Mouse (Mus musculus): Measurements from ENCODE around the gene Tmem189.
"Not testable (repeated sequence)": the region's sequence is repeated elsewhere in the genome, so short reads cannot be mapped to it uniquely, and the experiment has no call there.

The Tmem189 gene

DNA sequence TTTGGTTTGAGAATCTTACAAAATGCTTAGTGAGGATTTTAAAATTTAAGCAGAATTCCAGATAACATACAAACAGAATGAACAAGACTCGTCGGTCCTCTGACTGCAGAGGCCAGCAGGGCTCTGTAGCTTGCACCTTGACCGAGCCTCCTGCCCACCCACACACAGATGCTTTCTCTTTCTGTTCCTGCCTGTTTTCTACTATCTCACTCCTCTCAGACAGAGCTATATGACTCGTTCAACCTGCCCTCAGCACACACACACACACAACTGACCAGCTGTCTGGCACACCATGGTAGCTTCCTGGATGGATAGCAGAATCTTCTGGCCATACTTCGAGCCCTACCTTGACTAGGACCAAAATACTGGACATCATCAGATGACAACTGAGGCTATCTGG, 66.7 kb downstream of the Tmem189 start:
- DNase-seq (ENCODE audit: low spot score in 2 of 2): no peak

DNA sequence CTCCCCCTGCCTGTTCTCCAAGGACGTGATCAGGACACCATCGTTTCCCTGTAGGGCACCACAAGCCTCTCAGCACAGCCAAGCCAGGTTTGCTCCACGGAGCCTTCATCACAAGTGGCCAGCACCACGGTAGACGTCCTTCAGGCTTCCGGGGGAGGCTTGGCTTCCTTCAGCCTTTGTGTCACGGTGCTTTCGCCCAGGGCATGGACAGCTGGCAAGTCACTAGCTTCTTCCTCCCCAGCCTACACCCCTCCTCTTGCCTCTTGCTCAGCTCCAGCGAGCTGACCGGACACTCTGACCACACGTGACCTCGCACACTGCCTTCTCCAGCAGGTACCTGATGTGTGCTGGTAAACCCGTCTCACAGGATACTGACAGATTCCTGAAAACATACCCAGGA, 67.3 kb downstream of the Tmem189 start:
- DNase-seq (ENCODE audit: low spot score in 2 of 2): no peak

DNA sequence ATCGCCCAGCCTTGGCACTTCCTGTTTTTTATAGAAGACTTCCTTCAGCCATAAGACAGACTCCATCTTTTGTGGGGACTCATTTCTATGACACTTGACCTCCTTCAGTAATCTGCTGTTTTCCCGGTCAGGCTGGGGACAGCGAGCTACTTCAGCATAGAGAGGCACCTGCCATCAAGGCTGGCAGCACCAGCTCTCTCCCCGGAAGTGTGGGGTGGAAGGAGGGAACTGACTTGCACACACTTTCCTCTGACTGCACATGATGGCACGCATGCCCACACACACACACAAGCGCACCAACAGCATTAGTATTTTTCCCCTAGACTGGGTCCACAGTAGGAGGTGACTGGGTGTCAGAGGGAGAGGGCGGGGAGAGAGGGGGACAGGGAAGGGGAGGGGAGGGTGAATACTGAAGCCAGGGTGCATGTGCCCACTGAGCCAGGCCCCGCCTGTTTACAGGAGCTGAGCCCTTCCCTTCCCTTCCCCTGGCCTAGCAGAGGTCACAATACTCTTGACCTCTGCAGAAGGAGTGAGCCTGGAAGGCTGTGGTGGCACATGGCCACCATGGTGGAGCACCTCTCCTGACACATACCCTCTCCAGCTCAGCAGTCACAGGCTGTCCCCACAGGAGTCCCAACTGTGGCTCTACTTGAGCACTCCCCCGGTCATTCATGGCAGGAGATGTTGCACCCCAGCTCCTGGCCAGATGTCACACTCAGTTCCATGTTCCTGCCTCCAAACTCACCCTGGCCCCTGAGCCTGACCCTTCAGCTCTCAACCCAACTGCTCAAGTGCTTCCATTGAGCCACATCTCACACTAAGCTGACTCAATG, 68.2 kb downstream of the Tmem189 start:
- DNase-seq (ENCODE audit: low spot score in 2 of 2): no peak

DNA sequence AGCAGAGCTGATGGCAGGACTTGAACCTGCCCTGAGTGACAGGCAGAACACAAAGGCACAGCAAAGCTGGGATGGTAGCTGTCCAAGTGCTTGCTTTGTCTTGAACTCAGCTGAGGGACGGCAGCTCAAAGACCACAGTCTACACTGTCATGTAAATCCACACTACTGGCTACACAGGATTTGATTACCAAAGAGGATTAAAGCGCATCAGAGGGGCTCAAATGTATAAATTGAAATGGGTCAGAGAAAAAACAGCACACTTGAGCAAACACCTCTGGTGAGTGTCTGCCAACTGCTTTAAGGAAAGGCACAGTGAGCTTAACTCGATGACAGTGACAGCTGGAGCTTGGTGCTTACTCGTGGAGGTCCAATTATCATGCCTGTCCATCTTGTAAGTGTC, 72.2 kb downstream of the Tmem189 start:
- DNase-seq (ENCODE audit: low spot score in 2 of 2): no peak

DNA sequence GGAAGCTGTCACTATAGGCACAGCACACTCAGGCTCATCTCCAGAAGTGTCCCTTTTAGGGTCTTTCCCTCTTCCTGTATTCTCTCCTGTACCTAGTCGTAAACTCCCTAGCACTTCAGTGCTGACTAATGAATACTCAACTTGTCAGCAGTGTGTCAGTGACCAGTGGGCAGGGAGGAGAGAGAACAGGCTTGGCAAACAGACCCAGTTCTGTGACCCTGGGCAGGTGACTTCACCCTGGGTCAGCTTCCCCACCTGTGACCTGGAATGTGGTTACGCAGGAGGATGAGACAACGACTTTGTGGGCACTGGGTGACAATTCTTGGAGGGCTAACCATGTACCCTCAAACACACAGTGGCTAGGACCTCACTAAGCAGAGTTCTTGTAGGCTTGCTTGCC, 72.6 kb downstream of the Tmem189 start:
- DNase-seq (ENCODE audit: low spot score in 2 of 2): no peak

DNA sequence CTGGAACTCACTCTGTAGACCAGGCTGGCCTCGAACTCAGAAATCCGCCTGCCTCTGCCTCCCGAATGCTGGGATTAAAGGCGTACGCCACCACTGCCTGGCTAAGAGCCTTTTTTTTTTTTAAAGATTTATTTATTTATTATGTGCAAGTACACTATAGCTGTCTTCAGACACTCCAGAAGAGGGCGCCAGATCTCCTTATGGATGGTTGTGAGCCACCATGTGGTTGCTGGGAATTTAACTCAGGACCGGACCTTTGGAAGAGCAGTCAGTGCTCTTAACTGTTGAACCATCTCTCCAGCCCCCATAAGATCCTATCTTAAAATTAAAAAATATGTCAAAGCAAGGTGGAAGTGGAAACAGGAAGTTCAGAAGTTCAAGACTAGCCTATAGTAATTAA, 76.3 kb downstream of the Tmem189 start:
- DNase-seq (ENCODE audit: low spot score in 2 of 2): not testable (repeated sequence)

DNA sequence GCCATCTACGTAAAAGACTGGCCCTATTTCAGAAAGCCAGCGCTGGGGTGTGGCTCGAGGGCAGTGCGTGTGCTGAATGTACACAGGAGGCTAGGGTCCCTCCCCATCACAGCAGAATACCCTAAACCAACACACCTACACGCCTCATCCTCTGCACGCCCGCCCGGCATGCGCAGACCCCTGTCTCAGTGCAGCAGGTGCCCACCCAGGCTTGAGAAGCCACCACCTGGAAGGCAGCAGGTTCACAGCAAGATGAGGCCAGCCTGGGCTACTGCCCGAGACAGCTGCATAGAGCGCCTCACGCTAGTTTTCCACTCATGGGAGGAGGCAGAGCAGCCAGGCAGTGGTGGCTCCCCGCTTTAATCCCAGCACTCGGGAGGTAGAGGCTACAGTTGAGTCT, 77.5 kb downstream of the Tmem189 start:
- DNase-seq (ENCODE audit: low spot score in 2 of 2): no peak

DNA sequence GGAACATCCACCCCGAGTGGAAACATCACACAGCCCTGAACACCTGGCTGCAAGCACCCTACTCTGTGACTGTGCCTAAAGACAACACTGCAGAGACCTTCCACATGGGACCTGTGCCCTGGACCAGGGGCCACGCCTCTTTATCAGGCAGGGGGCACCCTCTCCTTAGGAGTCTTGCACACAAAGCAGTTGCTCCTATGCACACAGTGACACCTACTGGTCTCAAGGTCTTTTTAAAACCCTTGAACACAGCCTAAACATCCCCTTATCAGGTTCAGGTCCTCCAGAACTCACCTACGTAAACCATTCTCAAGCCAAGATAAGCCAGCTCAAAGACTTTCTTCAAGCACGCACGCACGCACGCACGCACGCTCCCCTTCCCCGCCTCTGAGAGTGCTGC, 78.3 kb downstream of the Tmem189 start:
- DNase-seq (ENCODE audit: low spot score in 2 of 2): no peak

DNA sequence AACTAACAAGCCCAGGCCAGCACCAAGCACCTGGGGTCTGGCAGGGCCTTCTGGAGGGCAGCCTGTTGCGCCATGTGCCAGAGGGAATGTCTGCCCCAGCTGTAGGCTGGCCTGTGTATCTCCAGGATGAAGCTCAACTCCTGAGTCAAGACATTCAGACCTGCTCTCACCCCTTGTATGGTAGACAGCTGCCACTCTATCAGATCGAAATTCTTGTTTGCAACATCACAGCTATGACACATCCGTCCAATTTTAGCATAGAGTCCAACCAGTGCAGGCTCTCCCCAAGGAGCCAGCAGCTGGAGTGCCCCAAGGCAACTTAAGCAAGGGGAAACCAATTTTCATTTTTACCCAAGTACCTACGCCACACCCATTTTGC, 82.9 kb downstream of the Tmem189 start:
- DNase-seq (ENCODE audit: low spot score in 2 of 2): no peak

DNA sequence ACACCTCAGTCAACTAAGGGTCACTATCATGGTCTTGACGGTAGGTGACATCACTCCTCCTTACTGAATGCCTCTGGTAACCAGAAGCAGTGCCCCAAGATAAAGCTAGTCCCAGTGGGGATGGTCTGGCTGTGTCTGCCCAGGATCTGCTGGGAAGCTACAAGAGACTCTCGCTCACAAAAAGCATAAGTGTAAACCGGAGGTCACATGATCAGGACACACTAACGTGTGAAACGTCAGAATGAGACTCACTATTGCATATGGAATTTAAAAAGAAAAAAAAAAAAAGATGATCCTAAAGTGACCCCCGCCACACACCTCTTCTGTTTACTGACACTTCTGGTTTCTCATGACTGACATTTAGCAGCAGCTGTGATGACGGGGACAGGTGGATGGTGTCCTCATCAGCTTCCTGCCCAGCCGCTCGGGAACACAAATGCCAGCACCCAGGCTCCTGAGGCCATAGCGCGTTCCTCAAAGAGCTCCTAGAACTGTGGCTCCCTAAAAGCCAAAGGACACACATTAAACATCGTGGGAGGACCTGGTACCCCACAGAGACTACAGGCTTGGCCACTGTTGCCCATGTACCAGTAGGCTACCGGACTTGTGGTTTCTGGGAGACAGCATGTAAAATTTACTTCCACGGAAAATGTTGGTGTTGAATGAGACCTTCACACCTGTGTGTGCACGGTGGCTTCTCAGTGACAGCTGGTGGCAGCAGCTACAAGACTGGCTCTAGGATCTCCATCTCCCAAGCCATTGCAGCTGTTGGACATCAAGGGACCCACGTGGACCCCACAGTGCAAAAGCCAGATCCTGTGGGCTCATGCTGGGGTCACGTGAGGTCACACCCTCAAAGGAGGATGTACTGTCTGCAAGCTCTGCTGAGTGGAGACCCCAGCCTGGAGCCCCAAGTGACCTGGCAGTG, 83.5 kb downstream of the Tmem189 start:
- no peak for DNase-seq (ENCODE audit: low spot score in 2 of 2)

DNA sequence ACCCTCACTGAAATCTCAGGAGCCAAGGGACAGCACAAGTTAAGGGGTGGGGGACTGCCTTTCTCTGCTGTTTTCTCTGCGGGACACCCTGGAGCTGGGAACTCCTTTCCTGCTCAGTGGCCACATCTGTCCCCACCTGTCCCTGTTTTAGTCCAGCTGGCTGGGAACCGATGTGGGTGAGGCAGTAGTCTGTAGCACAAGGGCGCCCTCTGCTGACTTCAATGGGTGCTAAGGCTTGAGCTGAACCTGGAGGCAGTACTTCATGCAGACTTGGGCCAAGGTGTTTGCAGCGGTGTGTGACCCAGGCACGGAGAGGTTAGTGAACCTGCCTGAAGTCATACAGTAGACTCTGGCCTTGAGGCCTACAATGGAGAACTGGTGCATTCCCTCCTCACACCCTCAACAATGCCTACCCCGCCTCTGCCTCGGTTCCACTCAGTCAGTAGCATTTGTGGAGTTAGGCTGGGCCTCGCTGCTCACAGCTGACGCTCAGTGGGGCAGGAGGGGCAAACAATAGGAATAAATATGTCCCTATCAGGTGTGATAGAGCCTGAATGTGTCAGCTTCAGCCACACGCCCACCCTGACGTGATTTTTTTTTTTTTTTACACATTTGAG, 84.3 kb downstream of the Tmem189 start:
- DNase-seq (ENCODE audit: low spot score in 2 of 2): peak; percentile 79 to 91

DNA sequence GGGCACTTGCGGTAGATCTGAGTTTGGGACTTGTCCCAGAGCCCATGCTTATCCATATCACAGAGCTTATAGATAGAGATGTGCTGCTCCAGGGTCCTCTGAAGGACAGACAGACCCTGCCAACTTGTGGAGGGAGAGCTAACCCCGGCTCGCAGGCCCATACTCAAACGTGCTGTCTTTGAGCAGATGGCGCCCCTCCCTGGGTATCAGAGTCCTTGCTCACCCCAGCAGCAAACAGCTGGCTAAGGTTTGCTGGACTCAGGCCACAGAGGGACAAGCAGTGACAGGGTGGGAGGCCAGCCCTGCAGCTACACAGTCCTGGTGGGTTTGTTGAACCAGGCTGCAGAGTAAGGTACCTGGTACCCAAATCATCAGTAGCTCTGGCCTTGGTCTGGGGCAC, 86.6 kb downstream of the Tmem189 start:
- peak in 1 of 2 experiments; percentile 45 for DNase-seq (ENCODE audit: low spot score in 2 of 2)

DNA sequence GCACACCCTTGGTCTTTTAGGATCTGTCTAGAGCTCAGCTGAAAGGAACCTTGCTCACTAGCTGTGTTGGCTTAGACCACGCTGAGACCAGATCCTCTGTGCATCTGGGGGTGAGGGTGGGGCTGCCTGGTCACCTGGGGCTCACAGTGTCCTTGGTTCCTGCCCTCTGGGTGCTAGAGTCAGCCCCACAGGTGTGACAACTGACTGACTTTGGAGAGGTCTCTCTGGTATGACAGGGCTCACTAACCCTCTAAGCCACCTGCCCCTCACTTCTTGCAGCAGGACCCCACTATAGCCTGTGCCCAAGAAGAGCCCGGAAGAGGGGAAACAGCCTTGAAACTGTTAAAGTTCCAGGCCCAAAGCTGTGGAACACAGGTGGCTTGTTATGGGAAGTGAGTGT, 87.3 kb downstream of the Tmem189 start:
- no peak for DNase-seq (ENCODE audit: low spot score in 2 of 2)

DNA sequence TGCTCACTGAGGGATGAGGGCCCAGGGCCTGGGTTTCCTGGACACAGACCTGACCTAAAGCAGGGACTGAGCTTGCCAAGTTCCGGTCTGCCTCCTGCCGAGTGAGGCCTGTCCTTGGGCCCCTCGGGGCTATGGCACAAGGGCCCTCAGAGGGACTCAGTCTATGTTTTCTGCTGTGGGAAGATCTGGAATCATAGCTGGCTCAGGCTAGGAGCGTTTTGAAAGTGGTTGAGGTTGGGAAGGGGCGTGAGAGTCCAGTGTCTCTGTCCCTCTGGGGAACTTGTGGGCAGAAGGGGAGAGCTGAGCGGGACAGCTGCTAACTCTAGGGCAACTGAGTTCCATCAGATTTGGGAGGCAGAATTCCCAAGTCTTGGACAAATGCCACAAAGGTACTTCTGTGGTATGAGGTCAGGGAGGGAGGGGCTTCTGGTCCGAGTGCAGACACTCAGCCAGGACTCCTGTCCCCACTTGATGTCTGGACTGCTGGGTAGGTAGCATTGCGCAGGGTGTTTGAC, 89.1 kb downstream of the Tmem189 start:
- DNase-seq (ENCODE audit: low spot score in 2 of 2): no peak

DNA sequence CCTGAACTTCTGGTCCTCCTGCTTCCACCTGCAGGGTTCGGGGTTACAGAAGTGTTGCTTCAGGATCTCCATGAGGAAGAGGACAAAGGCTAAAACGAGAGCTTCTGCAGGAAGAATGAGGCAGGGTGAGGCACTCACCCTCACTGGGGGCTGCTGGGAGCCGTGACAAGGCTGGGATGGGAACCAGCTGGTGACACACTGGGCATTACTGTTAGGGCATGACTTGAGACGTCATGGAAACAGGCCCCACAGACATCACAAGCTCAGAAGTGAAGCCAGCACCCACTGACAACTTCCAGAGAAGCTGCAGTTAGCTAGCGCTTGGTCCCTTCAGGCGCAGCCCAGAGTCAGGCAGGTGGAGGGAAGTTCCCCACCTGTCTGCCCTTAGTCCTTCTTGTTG, 89.7 kb downstream of the Tmem189 start:
- no peak for DNase-seq (ENCODE audit: low spot score in 2 of 2)

DNA sequence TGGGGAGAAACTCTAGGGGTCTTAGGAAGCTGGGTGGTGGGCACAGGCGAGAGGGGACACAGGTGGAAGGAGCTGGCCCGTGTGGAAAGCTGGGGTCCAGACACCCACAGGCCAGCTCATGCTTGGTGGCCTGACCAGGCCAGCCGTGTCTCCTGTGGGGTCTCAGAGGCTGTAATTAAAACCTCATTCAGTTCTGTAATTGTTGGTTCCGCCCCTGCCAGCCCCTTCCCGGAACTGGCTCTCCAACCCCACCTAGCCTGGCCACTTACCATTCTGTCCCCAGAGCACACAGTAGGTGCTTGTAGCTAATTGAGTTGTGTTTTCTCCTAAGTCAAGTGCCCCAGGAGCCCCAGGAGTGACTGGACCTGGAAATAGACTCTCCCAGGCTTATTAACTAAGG, 90.4 kb downstream of the Tmem189 start:
- DNase-seq (ENCODE audit: low spot score in 2 of 2): no peak

DNA sequence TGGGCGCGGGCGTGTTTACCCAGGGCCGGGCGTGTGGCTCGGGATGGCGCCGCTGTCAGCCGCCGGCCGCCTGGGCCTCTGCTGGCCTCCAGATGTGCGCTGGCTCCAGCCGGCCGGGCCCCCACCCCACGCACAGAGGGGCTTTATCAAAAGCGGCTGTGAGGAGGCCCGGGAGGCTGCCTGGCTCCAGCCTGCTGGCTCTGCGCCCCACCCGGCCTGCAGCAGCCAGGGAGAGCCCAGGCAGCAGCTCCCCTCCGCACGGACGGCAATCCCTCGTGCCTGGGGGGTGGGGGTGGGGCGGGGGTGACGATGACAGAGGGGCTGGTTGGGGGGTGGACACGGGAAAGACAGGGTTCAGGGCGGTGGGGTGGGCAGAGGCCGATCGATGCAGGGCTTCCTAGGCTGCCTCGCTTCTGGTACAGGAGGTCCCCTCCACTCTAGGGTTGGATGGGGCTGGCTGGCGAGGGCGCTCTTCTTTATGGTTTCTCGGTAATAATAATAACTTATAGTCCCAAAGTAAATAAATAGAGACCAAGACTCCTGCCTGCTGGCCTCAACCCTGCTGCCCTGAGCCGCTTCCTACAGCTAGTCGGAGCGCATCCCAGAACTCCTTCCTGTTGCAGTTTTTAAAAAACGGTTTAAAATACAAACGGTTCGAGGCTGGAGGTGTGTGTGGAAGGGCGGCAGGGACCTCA, 92.0 kb downstream of the Tmem189 start:
- peak; percentile 79 to 80 for DNase-seq (ENCODE audit: low spot score in 2 of 2)

DNA sequence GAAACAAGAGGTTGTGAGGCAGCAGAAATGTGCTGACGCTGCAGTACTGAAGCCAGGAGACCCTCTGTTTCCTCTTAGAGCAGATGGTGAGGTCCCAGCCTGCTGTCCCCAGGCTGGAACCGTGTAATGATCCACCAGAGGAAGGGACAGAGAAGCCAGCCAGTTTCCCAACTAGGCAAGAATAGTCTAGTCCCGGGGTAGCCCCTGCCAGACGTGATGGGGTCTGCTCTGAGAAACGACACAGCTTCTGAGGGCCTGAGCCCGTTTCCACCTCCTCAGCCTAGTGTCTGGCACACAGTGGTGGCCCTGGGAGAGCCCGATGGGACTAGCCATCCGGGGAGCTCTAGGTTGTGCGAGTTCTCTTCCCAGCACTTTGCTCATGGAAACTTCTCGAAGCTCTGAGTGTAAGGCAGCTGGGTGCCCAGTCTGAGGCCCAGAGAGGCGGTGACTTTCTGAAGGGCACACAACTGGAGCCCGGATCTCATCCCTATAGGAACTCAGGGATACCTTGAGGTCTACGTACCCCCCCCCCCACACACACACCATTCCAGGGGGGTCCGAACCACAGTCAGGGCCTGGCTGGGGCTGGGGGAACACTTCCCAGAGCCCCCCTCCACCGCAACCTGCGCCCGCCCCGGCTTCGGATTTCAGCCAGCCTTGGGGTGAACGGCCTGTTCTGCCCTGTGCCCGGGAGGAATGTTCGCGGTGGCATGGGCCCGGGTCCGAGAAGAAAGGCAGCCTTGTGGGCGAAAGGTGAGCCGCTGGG, 92.7 kb downstream of the Tmem189 start:
- DNase-seq (ENCODE audit: low spot score in 2 of 2): no peak

DNA sequence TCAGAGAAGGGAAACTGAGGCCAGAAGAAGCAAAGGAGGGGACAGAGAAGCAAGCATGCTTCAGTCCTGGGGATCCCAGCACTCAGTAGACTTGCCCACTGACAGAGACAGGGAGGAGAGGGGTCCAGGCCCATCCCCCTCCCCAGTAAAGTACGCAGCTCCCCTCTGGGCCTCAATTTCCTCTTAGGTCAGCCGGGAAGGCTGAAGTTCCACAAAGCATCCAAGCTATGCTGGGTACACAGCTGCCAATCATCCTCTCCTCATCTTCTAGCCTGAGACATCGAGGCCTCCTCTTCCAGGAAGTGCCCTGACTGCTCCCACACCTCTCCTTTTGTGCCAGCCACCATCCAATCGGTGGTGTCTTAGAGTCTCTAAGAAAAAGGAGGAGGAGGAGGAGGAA, 93.4 kb downstream of the Tmem189 start:
- no peak for DNase-seq (ENCODE audit: low spot score in 2 of 2)

DNA sequence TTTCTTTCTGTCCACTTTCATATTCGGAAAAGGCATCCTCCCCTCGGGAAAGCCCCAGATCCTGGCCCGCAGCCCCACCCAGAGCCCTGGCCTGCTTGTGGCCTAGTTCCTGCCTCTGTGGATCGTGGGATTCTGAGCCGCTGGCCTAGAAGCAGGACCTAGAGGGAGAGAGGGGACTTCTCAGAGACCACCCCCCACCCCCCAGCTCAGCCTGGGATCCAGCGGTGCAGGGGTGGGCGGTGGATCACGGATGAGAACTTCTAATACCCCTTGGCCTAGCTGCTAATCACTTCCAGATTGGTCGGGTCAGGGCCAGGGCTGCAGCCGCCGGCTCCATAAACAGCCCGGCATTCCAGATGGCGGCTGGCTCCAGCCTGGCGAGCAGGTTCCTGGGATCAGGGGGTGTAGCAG, 93.9 kb downstream of the Tmem189 start:
- peak; percentile 66 to 71 for DNase-seq (ENCODE audit: low spot score in 2 of 2)

DNA sequence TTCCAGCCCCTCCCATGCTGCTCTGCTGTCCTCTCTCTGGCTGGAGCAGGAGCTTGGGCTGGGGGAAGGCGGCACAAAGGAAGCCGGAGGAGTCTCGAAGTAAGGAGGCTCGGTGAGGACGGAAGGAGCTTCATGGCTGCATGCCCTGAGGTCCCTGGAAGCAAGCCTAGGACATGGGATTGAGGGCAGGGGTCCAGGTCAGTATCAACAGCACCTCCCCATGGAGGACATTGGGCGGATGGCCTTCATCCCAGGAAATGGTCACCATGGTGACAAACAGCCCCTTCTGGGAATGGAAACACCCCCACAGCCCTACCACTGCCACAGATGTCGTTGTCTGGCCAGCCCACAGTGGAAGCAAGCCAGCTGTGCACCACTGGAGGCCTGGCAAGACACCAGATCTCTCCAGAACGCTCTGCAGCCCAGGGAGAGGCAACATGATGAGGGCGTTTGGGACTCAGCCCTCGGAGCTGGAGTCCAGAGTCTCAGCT, 95.1 kb downstream of the Tmem189 start:
- peak; percentile 86 to 90 for DNase-seq (ENCODE audit: low spot score in 2 of 2)

All from urinary bladder, postnatal 4 days (tissue).